Mouse (Mus musculus): Measurements from ENCODE around the gene Prpf6.
A peak's percentile ranks its signal among the peaks of the same experiment; 100 is the strongest.

The Prpf6 gene

DNA sequence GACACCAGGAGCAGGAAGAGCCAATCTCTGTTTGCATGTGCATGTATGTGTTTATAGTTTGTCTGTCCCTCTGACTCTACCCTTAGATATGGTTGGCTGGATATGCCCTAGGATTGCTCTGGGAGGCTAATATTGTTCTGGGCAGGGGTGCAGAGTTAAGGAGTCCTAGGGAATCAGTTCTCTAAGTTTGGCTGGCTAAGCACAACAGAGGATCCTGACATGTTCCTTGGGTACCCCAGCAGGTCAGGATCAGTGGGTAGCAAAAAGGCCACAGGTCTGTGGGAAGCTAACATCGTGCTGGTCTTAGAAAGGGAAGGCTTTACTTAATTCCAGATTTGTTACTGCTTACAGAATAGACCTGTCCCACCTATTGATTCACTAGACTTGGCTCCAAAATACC is 12.0 kb upstream of the Prpf6 start:
- DNase-seq (ENCODE audit: low read depth, low spot score), result no peak

DNA sequence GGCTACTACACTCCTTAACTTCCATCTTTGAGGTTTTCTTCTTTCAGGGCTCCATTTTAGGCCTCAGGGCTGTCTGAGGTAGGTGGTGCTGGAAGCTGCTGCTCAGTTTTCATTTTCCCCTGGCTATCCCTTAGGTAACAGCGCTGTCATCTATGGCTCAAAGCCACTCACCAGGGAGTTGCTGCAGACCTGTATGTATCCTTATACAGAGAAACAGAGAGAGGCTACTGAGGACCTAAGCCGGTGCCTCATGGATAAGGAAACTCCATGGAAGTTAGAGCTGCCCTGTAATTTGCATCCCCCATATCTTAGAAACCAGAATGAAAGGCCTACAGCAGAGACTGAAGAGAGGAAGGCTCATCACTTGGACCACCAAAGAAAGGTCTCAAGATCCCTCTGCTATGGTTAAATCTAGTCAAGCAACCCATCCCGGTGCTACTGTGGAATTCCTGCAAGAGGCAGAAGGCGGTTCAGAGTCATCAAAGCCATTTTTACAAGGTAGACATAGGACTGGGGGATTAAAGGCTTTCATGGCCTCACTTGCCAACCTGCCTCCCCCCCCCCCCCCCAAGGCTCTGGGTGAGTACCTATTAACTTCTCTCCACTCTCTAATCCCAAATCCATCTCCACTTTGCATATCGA is 11.4 kb upstream of the Prpf6 start:
- DNase-seq (ENCODE audit: low read depth, low spot score), result no peak

DNA sequence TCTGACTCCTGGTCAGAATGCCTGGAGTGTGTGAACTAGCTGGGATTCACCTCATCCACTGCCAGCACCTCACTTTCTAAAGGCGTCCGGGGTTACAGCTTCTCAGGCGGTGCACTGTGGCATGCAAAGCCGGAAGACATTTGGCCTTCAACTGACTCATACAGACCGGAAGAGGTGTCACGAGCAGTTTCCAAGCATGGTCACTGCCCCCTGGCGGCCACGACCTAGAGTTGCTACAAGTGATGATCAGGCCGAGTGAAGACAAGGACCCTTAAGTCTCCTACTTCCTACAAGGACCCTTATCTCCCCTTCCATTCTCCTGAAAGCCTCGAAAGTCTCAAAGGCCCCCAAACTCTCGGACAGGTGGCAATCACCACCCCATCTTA is 10.7 kb upstream of the Prpf6 start:
- DNase-seq (ENCODE audit: low read depth, low spot score), result peak; percentile 93

DNA sequence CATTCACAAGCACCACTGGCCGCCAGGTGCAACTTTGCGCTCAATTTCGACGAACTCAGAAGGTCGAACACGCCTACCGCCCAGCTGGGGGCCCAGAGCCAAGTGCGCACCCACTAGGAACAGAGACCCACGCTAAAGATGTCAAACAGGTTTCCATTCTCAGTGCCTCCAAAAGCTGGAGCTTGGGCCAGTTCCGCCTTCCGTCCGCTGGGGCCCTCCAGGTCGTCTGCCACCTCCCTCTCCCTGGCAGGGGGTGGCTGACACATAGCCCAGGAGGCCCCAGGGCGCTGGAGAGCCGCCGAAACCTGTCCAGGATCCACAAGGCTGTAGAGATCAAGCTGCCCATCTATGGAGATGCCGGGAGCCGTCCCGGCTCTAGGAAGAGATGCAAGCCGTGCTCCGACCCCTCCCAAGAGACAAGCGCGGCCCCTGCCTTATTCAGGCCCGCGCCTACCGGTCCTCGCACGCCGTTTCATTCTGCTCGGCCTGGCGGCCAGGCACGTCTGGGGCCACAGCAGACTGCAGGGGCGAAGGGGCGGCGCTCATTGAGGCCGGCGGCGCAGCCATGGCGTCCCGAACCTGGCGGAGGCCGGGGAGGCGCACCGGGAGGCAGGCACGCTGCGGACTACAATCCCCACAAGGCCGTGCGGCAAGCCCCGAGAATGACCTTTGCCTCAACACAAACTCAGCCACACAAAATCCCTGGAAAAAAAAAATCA is 10.1 kb upstream of the Prpf6 start:
- DNase-seq (ENCODE audit: low read depth, low spot score), result no peak

DNA sequence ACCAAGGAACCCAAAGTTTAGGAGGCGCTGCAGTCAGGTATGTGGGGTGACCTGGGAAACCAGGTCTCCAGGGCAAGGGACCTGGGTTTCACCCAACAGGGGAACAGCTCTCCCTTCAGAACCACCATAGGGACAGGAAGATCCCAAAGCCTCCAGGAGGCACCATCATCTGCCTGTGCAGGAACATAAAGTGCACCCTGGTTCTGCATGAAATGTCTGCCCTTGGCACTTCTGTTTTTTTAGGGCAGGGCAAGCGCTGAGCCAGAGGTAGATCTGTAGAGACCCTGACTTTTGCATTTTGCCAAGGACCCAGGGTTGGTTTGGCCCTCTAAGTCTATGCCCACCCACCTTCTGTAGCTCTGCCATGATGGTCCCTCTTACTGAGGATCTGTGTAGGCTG is 9.3 kb upstream of the Prpf6 start:
- no peak for DNase-seq (ENCODE audit: low read depth, low spot score)

DNA sequence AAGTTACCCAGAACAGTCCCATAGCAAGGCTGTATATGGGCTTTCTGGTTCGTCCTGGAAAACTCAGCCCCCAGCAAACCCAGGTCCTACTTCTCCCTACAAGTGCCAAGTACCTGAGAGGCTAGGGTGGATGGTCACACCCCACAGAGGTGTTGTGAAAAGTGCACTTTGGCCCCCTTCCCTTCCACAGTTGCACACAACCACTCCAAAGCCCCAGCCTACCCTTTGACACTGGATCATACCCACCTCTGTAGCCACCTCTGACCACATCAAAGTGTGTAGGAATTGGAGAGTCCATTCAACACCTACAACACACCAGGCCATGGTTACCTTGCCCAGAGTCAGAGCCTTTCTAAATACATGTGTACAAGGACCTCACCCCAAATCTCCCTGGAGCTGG is 8.7 kb upstream of the Prpf6 start:
- DNase-seq (ENCODE audit: low read depth, low spot score), result no peak

DNA sequence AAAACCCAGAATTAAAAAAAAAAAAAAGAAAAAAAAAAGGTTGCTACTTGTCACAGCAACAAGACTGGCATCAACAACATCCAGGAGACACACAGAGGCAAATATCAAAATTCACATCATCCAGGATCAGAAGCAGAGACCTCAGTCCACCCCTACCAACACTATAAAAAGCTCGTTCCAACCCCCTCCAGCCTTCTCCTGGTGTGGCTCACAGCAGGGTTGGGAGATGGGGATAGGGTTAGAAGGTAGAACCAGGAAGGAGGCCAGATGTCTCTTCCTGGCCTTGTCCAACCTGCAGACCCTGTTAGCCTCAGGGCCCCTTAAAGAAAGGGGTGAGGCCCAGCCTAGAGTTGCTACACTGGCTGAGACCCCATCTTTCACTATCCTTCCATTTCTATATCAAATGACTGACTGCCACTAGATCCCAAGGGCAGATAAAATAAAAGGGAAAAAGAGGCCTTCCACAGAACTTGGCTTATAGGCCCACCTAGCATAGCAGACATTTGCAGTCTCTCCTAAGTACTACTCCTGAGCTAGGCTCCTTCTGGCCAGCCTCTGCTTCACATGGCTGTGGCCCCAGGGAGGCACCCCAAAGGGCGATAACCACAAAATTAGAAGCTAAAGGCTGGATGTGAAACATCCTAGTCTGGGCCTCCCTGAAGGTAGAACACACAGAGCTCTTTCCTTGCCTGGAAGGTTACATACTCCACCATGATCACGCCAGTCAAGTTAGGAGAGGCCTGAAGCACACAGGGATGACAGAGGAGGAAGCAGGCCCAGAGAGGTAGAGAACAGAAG is 8.0 kb upstream of the Prpf6 start:
- DNase-seq (ENCODE audit: low read depth, low spot score), result no peak

DNA sequence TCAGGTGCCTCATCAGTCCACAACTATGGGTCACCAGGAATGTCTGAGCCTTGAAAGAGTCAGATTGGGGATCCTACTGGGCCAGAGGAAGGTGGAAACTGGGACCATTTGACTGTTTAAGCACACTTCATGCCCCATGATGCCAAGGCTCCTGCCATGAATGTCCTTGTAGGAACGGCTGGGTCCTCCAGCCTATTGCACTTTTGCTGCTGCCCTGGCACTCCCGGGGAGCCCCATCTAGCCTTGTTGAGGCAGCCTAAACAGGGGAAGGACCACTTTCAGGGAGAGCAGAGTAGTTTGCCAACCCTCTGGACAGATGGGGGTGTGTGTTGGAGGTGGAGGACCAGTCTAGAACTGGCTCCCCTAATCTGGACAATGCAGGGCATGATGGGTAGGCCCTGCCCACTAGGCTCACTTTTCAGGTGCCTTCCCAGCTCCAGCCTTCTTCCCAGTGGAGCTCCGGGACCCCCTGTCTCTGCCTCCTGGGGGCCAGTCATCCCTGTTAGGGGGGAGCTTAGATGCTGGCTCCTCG is 7.2 kb upstream of the Prpf6 start, which contains the start of gene Uckl1:
Gene Uckl1, minus strand, starts transcription at position 482 of the 532 bp plus-strand sequence.
- no peak for DNase-seq (ENCODE audit: low read depth, low spot score)

DNA sequence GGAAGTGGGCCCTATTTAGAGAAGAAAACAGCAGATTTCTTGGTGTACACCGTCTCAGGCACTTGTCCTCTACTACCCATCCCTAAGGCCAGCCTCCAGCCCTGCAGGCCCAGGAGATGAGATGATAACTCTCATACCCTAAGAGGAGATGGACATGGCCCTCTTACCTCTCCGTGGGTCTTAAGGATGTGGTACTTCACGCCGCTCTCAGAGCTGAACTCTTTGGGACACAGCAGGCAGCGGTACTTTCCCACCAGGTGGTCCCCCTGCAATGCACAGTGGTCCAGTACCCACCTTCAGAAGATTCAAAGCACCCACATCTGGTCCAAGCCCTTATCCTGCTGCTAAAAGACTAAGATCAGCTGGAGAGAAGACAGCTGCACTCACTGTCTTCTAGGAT is 6.2 kb upstream of the Prpf6 start:
- no peak for DNase-seq (ENCODE audit: low read depth, low spot score)

DNA sequence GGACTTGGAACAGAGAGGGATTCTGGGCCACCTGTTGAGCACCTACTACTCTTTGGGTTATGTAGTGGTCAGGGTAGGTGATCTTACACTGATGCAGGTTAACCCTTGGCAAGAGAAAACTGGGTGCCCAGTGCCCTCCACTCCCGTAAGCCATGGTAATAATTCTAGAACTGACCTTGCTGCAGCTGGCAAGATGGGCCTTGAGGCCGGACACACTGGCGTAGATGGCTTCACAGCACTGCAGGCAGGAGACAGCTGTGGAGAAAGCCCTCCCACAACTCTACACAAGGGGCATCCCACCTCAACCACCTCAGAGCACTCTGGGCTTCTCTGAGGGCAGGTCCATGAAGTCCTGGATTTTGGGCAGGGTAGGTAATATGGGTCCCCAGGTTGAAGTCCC is 5.5 kb upstream of the Prpf6 start:
- DNase-seq (ENCODE audit: low read depth, low spot score), result no peak

DNA sequence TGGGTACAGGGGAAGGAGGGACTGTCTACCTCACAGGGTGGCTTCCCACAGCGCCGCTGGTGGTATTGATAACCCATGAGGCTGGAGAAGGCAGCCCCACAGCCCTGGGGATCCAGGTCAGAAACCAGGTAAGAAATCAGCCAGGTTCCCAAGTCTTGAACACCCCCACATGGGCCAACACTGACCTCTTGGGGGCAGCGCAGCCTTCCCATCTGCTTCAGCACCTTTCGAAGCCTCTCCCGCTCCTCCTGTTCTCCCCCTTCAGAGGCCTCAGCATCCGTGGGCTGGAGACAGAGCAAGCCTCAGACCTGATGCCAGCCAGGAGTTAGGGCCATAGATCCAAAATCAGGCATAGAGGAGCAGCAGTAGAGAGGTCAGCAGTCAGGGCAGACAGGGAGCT is 3.9 kb upstream of the Prpf6 start:
- DNase-seq (ENCODE audit: low read depth, low spot score), result no peak

DNA sequence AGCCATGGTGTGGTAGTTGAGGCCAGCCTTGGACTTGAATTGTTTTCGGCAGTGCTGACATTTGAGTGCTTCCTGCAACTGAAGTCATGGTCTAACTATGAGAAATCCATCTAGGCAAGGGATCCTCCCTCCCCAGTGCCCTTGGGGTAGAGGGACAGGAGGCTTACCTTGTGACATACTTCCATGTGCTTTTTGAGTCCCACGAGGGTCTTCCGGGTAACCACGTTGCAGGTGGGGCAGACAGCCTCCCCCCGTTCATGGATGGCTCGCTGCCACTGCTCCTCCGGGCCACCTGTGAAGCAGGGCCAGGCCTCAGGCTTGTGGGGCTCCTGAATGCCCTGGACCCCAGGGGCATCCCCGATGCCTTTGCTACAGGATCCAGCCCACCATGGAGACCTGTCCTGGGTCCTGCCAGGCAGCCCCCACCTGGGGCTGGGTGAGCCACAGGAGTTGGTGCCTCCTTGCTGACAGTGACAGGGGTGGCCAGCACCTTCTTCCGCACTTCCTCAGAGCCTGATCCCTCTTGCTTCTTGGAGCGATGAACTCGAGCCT is 3.4 kb upstream of the Prpf6 start:
- no peak for DNase-seq (ENCODE audit: low read depth, low spot score)

DNA sequence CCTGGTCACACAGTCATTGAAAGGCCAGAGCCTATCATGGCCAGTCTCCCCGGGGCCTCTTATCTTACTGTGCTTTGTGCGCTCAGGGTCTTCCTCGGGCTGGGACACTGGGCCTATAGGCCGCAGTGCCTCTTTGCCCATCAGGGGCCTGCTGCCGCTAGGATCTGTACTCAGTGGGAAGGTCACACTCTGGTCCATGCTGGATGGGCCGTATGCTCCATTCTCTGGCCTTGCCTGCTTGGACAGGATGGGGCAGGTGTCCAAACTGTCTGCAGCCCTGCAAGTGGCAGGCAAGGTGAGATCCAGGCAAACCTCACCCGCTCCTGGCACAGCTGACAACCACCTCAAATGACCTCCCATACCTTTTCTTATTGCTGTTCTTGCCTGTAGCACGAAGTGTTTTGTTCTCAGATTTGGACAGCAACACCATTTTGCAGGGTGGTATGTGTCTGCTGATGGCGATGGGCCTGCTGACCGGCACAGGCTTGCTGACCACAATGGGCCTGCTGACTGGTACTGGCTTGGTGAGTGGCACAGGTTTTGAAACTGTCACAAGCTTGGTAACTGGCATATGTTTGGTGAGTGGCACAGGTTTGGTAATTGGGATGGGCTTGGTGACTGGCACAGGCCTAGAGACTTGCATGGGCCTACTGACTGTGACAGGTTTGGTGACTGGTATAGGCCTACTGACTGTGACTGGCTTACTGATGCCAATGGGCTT is 2.5 kb upstream of the Prpf6 start:
- no peak for DNase-seq (ENCODE audit: low read depth, low spot score)

DNA sequence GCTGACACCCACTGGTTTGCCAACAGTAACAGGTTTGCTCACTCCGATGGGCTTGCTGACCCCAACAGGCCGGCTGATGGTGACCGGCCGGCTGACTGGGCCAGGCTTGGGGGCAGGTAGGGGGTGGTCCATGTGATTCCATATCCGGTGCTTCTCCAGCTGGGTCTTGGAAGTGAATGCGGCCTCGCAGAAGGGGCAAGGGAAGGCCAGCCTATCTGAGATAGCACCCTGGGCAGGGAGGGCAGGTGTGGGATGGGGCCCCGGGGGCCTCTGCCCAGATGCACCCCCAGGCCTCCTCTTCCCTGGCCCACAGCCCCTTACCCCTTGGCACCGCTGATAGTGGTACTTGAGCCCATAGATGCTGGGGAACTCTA is 1.9 kb upstream of the Prpf6 start:
- no peak for DNase-seq (ENCODE audit: low read depth, low spot score)

DNA sequence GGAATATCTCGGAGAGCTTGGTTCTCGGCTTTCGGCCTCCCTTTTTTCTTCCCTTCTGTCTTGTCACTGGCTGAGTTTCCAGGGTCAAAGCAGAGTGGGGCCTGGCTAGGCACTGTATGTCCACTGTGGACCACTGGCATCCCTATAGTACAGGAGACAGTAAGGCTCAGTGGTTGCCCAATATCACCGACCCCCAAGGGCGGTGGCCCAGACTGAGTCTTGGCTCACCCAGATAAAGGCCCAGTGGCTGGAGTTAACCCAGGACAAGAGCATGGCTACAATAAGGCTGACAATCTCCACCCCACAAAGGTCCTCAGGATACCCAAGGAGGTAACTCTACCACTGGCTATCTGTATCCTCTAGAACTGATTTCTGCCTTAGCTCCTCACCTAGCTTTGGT is 1.2 kb upstream of the Prpf6 start:
- no peak for DNase-seq (ENCODE audit: low read depth, low spot score)

DNA sequence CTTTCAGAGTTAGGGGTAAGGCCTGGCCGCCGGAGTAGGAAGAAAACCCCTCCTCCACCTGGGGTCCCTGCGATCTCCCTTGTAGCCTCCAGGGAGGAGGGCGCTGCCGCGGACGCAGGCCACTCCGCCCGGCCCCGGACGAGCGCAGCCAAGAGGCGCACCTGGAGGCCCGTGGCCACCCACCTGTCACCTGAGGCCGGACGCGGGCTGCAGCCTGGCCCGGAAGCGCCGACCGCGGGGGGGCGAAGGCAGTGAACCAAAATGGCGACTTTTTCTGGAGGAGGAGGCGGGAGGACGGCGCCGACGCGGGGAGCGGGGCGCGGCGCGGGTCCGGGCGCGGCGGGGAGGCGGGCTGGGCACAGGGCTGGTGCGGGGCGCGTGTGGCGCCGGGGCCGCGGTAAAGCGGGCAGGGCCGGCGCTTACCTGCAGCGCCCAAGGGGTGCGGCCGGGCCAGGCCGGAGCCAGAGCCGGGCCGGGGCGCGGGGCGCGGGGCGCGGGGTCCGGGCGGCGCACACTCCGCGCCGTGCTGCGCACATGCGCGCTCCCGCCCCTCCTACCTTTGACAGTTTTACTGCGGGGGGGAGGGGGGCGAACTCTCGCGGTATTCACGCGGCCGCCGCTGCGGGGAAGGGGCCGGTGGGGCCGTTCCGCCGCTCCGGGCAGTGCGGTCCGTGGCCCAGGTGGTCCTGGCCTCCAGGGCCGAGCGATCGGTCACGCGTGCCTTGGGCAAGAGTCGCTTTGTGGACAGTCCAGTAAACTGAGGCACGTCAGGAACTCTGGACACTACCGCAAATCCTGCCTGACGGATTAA is 768 bp downstream of the Prpf6 start, which contains the start of gene Zfp512b:
Gene Zfp512b, minus strand, starts transcription at position 573 of the 811 bp plus-strand sequence.
- DNase-seq (ENCODE audit: low read depth, low spot score), result no peak

DNA sequence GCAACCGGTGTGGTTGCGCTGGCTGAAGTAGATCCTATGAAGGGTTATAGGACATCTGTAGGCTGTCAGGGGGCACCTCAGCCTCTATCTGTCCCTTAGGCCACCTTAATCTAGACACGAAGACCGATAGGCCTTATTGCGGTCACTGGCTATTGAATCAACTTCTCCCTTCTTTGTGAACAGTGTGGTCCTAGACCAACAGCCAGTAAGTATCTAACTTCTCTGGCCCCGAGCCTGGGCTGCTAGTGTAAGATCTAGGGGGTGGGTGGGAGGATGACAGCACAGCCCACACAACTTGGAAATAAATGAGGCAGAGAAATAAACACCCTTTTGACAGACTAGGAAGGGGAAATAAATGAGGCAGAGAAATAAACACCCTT is 1.4 kb downstream of the Prpf6 start:
- no peak for DNase-seq (ENCODE audit: low read depth, low spot score)

DNA sequence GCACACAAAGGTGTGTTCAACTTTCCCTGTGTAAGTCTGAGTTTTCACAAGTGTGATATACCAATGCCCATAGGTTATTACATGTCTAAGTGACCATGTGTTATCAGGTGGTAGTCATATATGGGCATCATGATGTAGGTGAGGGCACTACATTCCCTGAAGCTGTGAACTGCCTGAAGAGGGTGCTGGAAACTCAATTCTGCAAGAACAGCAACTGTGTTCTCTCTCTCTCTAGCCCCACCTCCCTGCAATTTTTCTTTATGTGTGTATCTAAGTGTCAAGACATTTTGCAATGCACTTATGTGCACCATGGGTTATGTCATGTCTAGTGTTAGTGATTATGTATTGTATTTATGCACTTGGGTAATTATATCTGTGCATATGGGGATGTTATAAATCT is 2.3 kb downstream of the Prpf6 start:
- DNase-seq (ENCODE audit: low read depth, low spot score), result no peak

DNA sequence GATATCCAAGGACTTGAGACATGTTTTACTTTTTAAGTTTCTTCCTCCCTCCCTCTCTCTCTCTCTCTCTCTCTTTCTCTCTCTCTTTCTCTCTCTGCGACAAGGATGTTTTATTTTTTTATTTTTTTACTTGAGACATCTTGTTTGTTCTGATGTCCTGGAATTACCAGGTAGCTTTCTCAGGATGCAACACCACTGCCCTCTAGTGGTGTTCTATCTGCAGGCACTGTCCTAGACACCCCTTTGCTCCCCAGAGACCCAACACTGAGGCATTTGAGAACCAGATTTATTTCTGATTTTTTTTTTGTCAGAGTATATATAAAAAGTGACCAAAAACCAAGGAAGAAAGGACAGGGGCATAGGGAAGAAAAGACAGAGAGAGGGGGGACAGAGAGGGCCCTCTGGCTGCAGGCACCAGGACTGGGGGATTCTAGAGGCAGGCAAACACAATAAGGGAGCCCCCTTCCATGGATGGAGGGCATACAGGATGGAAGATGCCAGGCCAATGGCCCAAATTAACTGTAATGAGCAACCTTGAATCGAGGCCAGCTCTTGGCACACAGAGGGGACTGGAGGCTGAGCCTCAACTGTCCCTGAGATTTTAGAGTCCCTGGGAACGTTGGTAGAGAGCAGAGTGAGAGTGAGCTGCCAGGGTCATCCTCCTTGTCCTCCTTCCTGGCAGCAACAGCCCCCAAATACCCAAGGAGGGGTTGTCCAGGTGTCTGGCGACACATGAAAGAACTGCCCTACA is 3.5 kb downstream of the Prpf6 start:
- DNase-seq (ENCODE audit: low read depth, low spot score), result no peak

Measured in skeletal muscle tissue, adult 2 months (tissue).